Mouse (Mus musculus): ENCODE measurements around the gene Qtrt2. TPM values are rescaled to one million over a fixed set of nuclear protein-coding genes. Genes with fewer than 3 reads are reported as not detected.

Gene Qtrt2
- polyA plus RNA-seq, 1 experiment, result 10.7 TPM

GRCm38 (mm10) chr16:43930577-43930976, 4.0 kb upstream of the Qtrt2 start:
- no peak overlapping the region for H3K27ac ChIP-seq (ENCODE audit: insufficient read depth, low read depth, low read length)
- H3K27me3 ChIP-seq (replicated peaks; ENCODE audit: control insufficient read depth, insufficient read depth, low read length), result no peaks in the 10 kb centered on the region
- DNase-seq, result no peak
- TF ChIP-seq CTCF (conservative IDR thresholded peaks at IDR 0.05; ENCODE audit: insufficient read depth, insufficient read length, low read depth, low read length) (no peak), POLR2A (IDR thresholded peaks at IDR 0.05; ENCODE audit: low read depth, low read length) (no peak)
- H3K4me3 ChIP-seq (ENCODE audit: insufficient read depth, low read depth, low read length), result no peak overlapping the region
- no peaks in the 10 kb centered on the region for H3K36me3 ChIP-seq (ENCODE audit: control insufficient read depth, insufficient read depth, low read length)
- H3K4me1 ChIP-seq (ENCODE audit: control insufficient read depth, insufficient read depth, low read length), result no peaks in the 10 kb centered on the region

DNA sequence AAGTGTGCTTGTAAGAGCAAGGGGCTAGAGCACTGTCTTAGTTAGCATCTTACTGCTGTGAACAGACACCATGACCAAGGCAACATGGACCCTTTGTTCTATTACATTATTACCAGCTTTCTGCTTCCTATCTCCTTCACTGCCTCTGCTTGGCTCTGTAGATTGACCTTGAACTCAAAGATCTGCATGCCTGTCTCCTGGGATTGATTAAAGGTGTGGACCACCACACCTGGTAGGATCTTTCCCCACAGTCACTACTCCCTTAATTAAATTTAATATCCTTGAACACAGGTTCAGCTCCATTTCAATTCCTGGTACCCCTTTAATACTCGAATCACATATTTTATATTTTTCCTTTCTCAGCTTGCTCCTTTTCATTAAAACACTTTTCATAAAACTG, 763 bp downstream of the Qtrt2 start:
- WGBS, result 65% methylated on average over 1 of the region's 1 CpGs
- Histone ChIP-seq H3K4me3 (ENCODE audit: insufficient read depth, low read depth, low read length) (no peak overlapping the region), H3K27me3 (replicated peaks; ENCODE audit: control insufficient read depth, insufficient read depth, low read length) (no peaks in the 10 kb centered on the region), H3K4me1 (ENCODE audit: control insufficient read depth, insufficient read depth, low read length) (no peaks in the 10 kb centered on the region; the same call in 1 of the 2 replicates), H3K27ac (ENCODE audit: insufficient read depth, low read depth, low read length) (no peak overlapping the region), H3K36me3 (ENCODE audit: control insufficient read depth, insufficient read depth, low read length) (no peaks in the 10 kb centered on the region)
- DNase-seq, result no peak
- TF ChIP-seq POLR2A (IDR thresholded peaks at IDR 0.05; ENCODE audit: low read depth, low read length), result no peak
- no peak for TF ChIP-seq CTCF (conservative IDR thresholded peaks at IDR 0.05; ENCODE audit: insufficient read depth, insufficient read length, low read depth, low read length)

DNA sequence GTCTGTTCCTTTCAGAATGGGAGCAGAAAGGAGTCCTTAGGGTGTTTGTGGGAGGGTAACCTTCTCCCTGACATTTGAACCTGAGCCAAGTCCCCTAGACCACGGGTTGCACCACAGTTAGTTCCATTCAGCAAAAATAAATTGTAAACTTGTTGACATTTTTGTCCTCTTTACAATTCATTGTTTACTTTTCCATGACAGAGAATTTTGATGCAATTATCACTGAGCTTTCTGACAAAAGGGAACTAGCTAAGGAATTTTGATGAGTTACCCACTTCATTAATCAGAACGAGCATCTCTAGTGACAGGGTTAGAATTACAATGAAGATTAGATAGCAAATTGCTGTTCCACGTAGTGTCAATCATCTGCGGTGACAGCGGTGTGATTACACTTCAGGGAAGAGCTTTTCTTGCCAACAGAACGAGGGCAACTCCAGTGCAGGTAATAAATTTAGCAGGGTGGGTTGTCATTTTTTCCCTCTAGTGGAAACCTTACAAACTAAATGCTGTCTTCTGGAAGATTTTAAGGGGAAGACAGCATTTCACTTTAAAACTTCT, 1.5 kb downstream of the Qtrt2 start:
- Histone ChIP-seq H3K4me1 (ENCODE audit: control insufficient read depth, insufficient read depth, low read length) (no peaks in the 10 kb centered on the region; the same call in 1 of the 2 replicates), H3K27ac (ENCODE audit: insufficient read depth, low read depth, low read length) (no peak overlapping the region), H3K36me3 (ENCODE audit: control insufficient read depth, insufficient read depth, low read length) (no peaks in the 10 kb centered on the region), H3K4me3 (ENCODE audit: insufficient read depth, low read depth, low read length) (no peak overlapping the region), H3K27me3 (replicated peaks; ENCODE audit: control insufficient read depth, insufficient read depth, low read length) (no peaks in the 10 kb centered on the region)
- DNase-seq, result no peak
- TF ChIP-seq CTCF (conservative IDR thresholded peaks at IDR 0.05; ENCODE audit: insufficient read depth, insufficient read length, low read depth, low read length) (no peak), POLR2A (IDR thresholded peaks at IDR 0.05; ENCODE audit: low read depth, low read length) (no peak)
- 39% methylated on average over 6 of the region's 6 CpGs for WGBS

DNA sequence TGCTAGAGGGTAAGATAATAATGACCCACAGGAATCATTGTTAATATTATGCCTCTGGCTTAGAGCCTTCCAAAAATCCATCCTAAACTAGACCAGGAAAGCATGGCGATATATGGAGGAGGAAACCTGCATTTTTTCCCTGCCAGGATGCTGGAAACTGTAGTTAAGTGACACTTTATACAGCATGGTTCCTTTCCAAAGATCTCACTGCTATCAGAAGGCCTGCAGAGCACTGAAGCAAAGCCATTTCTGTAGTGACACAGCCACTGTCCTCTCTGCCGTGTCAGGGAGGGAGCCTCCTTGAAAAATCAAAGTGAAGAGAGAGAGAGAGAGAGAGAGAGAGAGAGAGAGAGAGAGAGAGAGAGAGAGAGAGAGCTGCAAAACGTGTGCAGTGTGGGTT, 4.0 kb downstream of the Qtrt2 start:
- DNase-seq, result no peak
- Histone ChIP-seq H3K27ac (ENCODE audit: insufficient read depth, low read depth, low read length) (no peak overlapping the region), H3K4me3 (ENCODE audit: insufficient read depth, low read depth, low read length) (no peak overlapping the region), H3K4me1 (ENCODE audit: control insufficient read depth, insufficient read depth, low read length) (no peaks in the 10 kb centered on the region; the same call in 1 of the 2 replicates), H3K36me3 (ENCODE audit: control insufficient read depth, insufficient read depth, low read length) (no peaks in the 10 kb centered on the region), H3K27me3 (replicated peaks; ENCODE audit: control insufficient read depth, insufficient read depth, low read length) (no peaks in the 10 kb centered on the region)
- WGBS, result 61% methylated on average over 3 of the region's 3 CpGs
- TF ChIP-seq CTCF (conservative IDR thresholded peaks at IDR 0.05; ENCODE audit: insufficient read depth, insufficient read length, low read depth, low read length), result no peak
- TF ChIP-seq POLR2A (IDR thresholded peaks at IDR 0.05; ENCODE audit: low read depth, low read length), result no peak

- no peaks in the 10 kb centered on the region for H3K27me3 ChIP-seq (replicated peaks; ENCODE audit: control insufficient read depth, insufficient read depth, low read length)
- WGBS, result 90% methylated on average over 2 of the region's 2 CpGs
- TF ChIP-seq CTCF (conservative IDR thresholded peaks at IDR 0.05; ENCODE audit: insufficient read depth, insufficient read length, low read depth, low read length) (no peak), POLR2A (IDR thresholded peaks at IDR 0.05; ENCODE audit: low read depth, low read length) (no peak)
- H3K36me3 ChIP-seq (ENCODE audit: control insufficient read depth, insufficient read depth, low read length), result no peaks in the 10 kb centered on the region
- no peak overlapping the region for H3K27ac ChIP-seq (ENCODE audit: insufficient read depth, low read depth, low read length)
- no peak for DNase-seq
- H3K4me1 ChIP-seq (ENCODE audit: control insufficient read depth, insufficient read depth, low read length), result no peaks in the 10 kb centered on the region; the same call in 1 of the 2 replicates
- no peak overlapping the region for H3K4me3 ChIP-seq (ENCODE audit: insufficient read depth, low read depth, low read length)
Observed at GRCm38 (mm10) chr16:43922024-43922423, 4.6 kb downstream of the Qtrt2 start.

DNA sequence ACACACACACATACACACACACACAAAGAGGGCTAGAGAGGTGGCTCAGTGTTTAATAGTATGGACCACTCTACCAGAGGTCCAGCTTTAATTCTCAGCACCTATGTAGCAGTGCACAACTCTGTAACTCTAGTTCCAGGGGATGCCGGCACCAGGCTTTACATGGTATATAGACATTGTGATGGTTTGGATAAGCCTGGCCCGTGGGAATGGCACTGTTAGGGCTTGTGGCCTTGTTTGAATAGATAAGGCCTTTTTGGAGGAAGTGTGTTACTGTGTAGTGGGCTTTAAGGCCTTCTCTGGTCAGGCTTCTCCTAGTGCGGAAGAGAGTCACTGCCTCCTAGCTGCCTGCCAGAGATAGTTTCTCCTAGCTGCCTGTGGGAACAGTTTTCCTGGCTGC, 7.7 kb downstream of the Qtrt2 start:
- WGBS, result 99% methylated on average over 3 of the region's 3 CpGs

GRCm38 (mm10) chr16:43908881-43909280, 17.7 kb downstream of the Qtrt2 start:
- H3K27ac ChIP-seq (ENCODE audit: insufficient read depth, low read depth, low read length), result no peak overlapping the region

More for the DNA sequence above, 7.7 kb downstream of the Qtrt2 start:
- no peak for TF ChIP-seq CTCF (conservative IDR thresholded peaks at IDR 0.05; ENCODE audit: insufficient read depth, insufficient read length, low read depth, low read length)
- TF ChIP-seq POLR2A (IDR thresholded peaks at IDR 0.05; ENCODE audit: low read depth, low read length), result no peak
- Histone ChIP-seq H3K27ac (ENCODE audit: insufficient read depth, low read depth, low read length) (no peak overlapping the region), H3K4me3 (ENCODE audit: insufficient read depth, low read depth, low read length) (no peak overlapping the region), H3K36me3 (ENCODE audit: control insufficient read depth, insufficient read depth, low read length) (no peaks in the 10 kb centered on the region), H3K27me3 (replicated peaks; ENCODE audit: control insufficient read depth, insufficient read depth, low read length) (no peaks in the 10 kb centered on the region), H3K4me1 (ENCODE audit: control insufficient read depth, insufficient read depth, low read length) (no peaks in the 10 kb centered on the region)
- no peak for DNase-seq

More at GRCm38 (mm10) chr16:43908881-43909280, 17.7 kb downstream of the Qtrt2 start:
- peak; percentile 29 for DNase-seq
- WGBS, result 80% methylated on average over 2 of the region's 2 CpGs
- peaks cover 2% of the 10 kb centered on the region for H3K36me3 ChIP-seq (ENCODE audit: control insufficient read depth, insufficient read depth, low read length)
- peak; percentile 49 for TF ChIP-seq CTCF (conservative IDR thresholded peaks at IDR 0.05; ENCODE audit: insufficient read depth, insufficient read length, low read depth, low read length)
- TF ChIP-seq POLR2A (IDR thresholded peaks at IDR 0.05; ENCODE audit: low read depth, low read length), result no peak
- no peaks in the 10 kb centered on the region for H3K4me1 ChIP-seq (ENCODE audit: control insufficient read depth, insufficient read depth, low read length)
- no peaks in the 10 kb centered on the region for H3K27me3 ChIP-seq (replicated peaks; ENCODE audit: control insufficient read depth, insufficient read depth, low read length)
- H3K4me3 ChIP-seq (ENCODE audit: insufficient read depth, low read depth, low read length), result no peak overlapping the region

All from kidney, adult 2 months (tissue).